Mouse (Mus musculus) ZHBTc4 (cell line): Measurements from ENCODE around the gene Hist1h2be.

Experiments
- DNase-seq: peaks from one replicate; pipeline ENCODE4 v3.0.0-alpha.2; 2011; ENCODE audit warnings: low read depth, low spot score

Gene Hist1h2be

GRCm38 (mm10) chr13:23591886-23592285, 29.0 kb downstream of the Hist1h2be start:
- DNase-seq = peak; percentile 54

- no peak for DNase-seq
Measured at GRCm38 (mm10) chr13:23591206-23591605, 29.7 kb downstream of the Hist1h2be start.

- DNase-seq = peak; percentile 24
Measured at GRCm38 (mm10) chr13:23586940-23587225, 34.0 kb downstream of the Hist1h2be start.

- peak; percentile 82 for DNase-seq
Measured at GRCm38 (mm10) chr13:23586099-23586939, 34.6 kb downstream of the Hist1h2be start.

- peak; percentile 92 for DNase-seq
Measured at GRCm38 (mm10) chr13:23585442-23586098, 35.4 kb downstream of the Hist1h2be start.

- DNase-seq = peak; percentile 82
Measured at GRCm38 (mm10) chr13:23585029-23585441, 35.9 kb downstream of the Hist1h2be start.

- DNase-seq = peak; percentile 55
Measured at GRCm38 (mm10) chr13:23584331-23584730, 36.6 kb downstream of the Hist1h2be start.

GRCm38 (mm10) chr13:23583387-23584068, 37.4 kb downstream of the Hist1h2be start:
- no peak for DNase-seq

- DNase-seq = peak; percentile 88
Measured at GRCm38 (mm10) chr13:23582219-23583056, 38.5 kb downstream of the Hist1h2be start.

- peak; percentile 97 for DNase-seq
Measured at GRCm38 (mm10) chr13:23581408-23582218, 39.3 kb downstream of the Hist1h2be start, which contains the start of gene Hist1h4d. TSS of gene Hist1h4d (plus strand) at chr13:23581598.

GRCm38 (mm10) chr13:23577835-23578234, 43.1 kb downstream of the Hist1h2be start:
- no peak for DNase-seq

GRCm38 (mm10) chr13:23576906-23577639, 43.9 kb downstream of the Hist1h2be start:
- DNase-seq = peak; percentile 37

GRCm38 (mm10) chr13:23576351-23576881, 44.5 kb downstream of the Hist1h2be start:
- DNase-seq = peak; percentile 87

- DNase-seq = peak; percentile 50
Measured at GRCm38 (mm10) chr13:23575864-23576313, 45.0 kb downstream of the Hist1h2be start.

GRCm38 (mm10) chr13:23575271-23575851, 45.6 kb downstream of the Hist1h2be start, which contains the start of gene Hist1h3d:
TSS of gene Hist1h3d (plus strand) at chr13:23575763.
- DNase-seq = peak; percentile 86

GRCm38 (mm10) chr13:23574546-23575170, 46.3 kb downstream of the Hist1h2be start:
- peak; percentile 61 for DNase-seq

- peak; percentile 99 for DNase-seq
Measured at GRCm38 (mm10) chr13:23573898-23574524, 46.9 kb downstream of the Hist1h2be start, which contains the start of the genes Hist1h2bf and Hist1h2ad. TSS of gene Hist1h2bf (minus strand) at chr13:23574196. TSS of gene Hist1h2ad (plus strand) at chr13:23574381.
